Mouse (Mus musculus) adipocyte (in vitro differentiated cells): ENCODE results near the gene Ggta1.
A peak's percentile ranks its signal among the peaks of the same experiment; 100 is the strongest.

Experiments used
- DNase-seq: peaks from one replicate; pipeline ENCODE4 v3.0.0-alpha.2; 2016; ENCODE audit warnings: low spot score

Gene Ggta1

DNA sequence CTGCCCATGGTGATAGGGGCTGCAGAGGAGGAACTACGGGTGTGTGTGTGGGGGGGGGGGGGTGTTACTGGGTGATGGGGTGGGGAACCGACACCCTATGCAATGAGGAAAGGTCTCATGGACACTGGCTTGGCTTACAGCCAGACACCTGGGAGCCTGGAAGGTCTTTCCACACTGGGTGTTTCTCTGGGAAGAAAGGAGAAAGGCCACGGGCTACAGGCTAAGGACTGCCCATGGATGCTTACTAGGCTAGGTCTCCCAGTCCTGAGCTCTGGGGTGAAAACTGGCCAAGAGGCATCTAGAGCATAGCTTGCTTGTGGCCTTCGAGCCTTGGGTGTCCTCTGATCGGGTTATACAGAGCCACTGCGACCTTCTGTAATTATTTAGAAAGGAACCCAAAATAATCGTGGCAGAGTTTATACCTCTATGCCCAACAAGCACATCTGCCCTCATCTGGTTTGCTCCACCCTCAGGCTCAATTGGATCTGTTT lies at the start of gene Ggta1:
TSS of gene Ggta1 (minus strand) at position 441 of the 491 bp plus-strand sequence.
- DNase-seq = peak; percentile 36

DNA sequence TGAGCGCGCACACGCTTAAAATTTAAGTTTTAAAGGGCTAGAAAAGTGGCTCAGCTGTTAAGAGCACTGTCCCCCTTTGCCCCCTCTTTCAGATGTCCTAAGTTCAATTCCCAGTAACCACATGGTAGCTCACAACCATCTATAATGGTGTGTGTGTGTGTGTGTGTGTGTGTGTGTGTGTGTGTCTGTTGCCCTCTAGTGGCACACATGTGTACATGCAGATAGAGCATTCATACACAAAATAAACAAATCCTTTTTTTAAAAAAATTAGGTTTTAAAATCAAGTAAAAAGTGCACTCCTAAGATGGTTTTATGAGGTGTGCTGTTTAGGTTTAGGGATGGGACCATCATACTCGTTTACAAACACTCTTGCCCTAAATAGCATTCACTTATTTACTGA lies 49.2 kb upstream of the Ggta1 start:
- no peak for DNase-seq

DNA sequence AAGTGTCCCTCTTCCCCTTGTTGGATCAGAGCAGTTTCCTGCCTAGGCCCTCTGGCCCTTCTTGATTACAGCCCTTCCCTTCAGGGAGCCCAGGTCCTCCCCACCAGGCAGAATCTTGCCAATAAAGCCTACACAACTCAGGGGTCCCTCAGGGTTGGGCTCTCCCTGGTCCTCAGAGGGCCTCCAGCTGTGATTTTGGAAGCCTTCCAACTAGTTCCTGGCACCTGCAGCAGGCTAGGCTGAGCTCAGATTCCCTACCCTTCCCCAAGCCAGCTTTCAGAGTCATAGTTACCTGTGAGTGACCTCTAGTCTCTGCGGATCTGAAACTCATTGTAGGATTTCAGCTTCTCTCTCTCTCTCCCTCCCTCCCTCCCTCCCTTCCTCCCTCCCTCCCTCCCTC lies 47.9 kb upstream of the Ggta1 start:
- DNase-seq = peak; percentile 53

DNA sequence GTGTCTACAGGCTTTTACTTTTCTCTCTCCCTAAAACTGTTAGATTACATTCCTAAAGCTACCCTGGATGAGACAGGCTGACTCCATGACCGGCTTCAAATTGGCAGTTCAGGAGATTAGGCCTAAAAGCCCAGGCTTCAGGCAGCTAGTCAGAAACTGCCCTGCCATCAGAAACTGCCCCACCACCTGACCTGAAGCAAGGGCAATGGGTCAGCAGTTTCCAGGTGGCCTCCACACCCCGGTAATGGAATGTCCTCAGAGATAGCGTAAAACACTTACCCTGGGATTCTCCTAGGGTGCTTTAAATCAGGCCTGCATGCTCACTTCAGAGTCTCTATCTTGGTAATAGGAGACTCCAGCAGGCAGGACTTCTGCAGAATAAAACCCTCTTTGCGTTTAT lies 46.9 kb upstream of the Ggta1 start:
- DNase-seq = no peak

DNA sequence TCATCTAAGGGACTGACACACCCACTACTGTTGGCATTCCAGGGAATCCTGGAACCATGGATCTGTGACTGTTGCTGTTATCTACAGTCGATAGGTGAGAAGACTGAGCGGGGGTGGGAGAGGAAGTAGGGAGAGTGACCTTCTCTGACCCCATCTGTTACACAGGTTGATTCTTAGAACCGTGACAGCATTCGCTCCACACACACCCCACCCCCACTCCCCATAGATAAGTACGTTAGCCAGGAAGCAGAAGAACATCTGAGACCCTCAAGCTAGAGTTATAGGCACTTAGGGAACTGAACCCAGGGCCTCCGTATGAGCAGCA lies 46.3 kb upstream of the Ggta1 start:
- no peak for DNase-seq

DNA sequence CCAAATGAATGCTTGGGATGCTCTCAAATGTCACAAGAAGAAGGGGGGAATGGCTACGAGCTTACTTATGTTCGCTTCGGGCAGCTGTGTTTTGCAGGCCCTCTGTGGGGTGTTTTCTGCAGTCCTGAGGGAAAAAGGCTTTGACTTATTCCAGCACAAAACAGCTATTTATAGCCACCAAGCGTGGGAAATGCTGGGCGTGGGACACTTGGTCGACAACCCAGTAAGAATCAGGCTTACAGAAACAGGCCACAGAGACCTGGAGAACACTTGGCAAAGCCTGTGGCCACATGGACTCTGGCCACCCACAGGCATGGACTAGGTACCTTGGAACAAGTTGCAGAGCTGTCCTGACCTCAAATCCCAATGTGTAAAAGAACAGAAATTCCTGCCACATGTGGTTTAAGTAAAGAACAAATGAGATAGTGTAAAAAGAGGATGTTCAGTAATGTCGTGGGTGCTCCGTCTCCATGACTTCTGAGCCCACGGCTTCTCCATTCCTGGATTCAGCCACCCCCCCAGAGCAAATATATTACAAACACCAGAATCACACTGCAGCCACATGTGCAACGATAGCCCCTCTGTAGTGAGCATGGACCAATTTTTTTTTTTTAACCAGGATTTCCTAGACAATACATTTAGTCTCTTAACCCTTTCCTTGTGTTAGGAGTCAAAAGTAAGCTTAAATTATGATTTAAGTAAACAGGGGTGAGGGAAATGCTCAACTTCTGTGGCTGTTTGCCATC lies 45.7 kb upstream of the Ggta1 start:
- DNase-seq = peak; percentile 100

DNA sequence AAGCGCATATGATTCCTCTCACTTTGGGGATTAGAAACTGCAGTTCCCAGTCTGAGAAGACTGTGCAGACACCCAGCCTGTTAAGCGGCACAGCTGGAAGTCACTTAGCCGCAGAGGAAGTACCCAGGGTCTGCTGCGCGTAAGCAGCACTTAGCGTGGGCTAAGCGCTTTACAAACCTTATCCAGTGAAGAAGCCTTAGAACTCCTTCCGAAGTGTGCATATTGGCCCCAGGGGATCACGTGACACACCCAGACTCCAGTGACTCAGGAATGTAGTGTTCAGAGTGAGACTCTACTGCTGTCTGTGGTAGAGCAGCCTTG lies 44.1 kb upstream of the Ggta1 start:
- DNase-seq = no peak

DNA sequence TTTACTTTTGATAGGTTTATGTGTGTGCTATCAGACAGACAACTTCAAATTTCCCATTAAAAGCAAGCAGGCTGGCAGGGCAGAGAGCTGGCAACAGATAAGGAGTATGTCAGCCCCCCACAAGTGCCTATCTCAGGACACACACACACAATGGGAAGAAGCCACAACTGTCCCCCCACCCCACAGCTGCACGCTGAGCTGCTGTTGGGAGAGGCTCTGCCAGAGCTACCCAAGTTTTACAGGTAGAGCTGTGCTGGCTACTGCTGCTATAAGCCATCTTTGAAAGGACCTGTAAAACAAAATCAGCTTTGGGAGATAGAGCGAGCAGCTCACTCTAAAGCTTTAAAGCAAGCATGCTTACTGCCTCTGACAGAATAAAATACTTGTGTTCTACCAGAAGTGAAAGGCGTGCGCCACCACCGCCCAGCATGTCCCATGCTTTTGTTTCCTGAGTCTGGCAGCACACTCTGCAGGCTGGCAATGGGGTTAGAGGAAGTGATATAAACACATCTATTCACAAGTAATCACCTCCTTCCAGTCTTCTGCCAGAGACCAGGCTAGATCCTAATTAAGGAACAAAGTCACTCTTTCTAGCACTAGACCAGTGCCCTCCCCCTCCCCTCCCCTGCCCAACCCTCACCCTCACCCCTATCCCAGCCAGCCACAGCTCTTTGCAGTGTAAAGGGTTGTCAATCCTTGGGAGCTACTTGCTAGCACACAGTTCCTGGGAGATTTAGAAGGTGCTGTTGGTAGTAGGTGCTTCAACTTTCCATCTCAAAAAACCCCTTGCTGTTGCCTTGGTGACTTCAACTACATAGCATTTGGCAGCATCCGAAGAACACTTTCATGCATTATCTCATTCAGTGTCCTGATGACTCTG lies 43.5 kb upstream of the Ggta1 start:
- DNase-seq = no peak

DNA sequence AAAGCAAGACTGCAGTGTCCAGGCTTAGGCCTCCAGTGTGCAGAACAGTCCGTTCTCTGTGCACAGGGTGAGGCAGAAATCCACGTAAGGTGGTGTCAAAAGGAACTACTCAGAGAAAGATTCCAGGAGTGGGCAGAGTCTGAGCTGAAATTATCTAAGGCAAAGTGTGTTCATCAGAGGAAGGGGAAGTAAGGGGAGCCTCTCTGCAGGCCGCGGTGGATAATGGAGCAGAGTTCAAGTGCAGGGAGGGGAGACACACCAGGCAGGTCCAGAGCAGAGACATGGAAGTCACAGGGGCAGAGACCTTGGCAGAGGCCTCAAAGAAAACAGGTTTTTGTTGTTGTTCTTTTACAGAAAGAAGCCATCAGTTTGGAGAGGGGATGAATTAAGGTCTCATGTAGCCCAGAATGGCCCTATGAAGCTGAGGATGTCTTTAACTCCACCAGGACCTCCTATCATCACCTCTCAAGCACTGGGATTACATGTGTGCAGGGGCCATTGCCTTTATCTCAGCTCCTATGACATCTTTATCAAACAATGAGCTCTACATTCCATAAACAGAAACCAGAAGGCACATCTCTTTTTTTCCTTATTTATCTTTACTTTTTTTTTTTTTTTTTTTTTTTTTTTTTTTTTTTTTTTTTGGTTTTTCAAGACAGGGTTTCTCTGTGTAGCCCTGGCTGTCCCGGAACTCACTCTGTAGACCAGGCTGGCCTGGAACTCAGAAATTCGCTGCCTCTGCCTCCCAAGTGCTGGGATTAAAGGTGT lies 42.7 kb upstream of the Ggta1 start:
- peak; percentile 32 for DNase-seq

DNA sequence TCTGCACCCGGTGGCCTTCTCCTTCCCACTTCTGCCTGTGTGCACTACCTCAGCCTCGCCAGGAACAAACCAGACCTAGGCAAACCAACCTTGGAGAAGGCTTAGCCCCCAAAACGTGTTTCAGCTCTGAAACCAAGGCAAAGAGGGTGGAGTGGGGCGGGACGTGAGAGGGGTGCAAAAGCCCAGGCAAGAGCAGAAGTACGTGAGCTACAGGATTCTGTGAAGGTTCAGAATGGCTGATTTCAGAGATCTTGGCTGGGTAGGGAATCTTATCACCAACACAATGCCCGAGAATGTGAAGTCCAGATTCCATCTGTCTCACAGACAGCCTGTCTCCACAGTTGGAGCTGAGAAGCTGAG lies 41.4 kb upstream of the Ggta1 start:
- no peak for DNase-seq

DNA sequence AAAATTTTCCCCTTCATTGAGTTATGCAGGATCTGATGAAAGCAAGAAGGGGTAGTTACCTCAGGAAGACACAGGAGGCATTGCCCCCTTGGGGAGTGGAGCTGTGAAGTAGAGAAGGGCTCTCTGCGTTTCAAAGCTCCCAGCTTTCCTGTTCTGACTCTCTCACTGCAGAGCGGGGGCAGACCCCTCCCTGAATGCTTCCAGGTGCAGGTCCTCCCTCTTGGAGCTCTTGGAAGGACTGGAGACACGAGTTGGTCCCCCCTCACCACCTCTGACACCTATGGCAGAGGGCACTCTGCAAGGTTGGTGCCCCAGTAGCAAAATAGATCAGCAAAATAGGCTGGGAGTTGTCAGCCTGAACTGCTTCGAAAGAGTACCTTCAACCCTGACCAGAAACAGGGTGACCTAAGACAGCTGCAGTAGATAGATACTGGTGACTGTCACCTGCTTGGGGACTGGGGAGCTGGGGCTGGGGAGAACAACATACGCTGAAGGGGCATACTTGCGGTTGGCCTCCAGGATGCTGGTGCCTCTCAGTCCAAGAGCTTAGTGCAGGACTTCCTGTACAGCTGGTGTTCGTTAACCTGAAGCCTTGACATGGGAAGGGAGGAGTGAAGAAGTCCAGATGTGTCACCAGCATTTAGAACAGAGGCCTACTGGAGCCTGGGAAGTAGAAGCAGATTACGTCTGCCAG lies 40.8 kb upstream of the Ggta1 start:
- no peak for DNase-seq

DNA sequence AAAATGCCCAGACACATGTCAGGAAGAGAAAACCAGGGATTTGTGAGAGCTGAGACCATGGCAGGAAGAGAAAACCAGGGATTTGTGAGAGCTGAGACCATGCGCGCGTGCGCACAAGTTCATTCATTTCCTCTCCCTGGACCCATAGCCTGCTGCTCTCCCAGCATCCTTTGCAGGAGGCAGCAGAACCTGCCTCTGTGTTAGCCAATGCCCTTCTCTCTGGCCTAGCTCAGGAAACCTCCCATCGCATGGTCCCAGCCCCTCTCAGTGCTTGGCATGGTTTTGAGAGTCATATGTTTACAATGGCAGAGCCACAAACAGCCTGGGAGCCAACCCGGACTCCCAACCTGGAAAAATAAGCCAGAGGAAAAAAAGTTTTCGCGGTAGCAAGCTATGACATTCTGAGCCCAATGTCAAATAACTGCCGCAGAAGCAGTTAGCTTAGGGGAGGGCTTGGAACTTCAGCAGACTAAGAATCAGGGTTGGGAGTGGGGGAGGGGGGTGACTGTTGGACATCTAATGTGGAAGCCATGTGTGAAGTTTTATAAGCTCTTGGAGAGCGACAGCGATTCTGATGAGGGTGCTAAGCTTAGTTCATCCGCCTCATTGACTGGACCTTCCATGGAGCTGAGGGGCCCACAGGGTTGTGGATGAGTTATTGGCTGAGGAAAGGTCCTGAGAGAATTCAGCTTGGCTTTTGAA lies 40.1 kb upstream of the Ggta1 start:
- DNase-seq = no peak

DNA sequence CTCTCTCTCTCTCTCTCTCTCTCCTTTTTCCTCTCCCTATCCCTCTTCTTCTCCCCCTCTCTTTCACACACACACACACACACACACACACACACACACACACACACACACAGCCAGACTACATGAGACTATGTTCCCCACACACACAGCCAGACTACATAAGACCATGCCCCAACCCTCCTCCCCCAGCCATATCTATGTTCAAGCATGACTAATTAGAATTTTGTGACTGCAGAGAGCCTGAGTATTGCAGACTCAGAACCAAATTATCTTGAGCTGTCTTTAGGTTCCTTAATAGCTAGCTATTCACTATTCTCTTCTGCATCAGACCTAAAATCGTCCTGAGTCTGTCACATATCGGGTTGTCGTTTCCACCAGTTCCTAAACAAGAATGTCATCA lies 39.5 kb upstream of the Ggta1 start:
- no peak for DNase-seq

DNA sequence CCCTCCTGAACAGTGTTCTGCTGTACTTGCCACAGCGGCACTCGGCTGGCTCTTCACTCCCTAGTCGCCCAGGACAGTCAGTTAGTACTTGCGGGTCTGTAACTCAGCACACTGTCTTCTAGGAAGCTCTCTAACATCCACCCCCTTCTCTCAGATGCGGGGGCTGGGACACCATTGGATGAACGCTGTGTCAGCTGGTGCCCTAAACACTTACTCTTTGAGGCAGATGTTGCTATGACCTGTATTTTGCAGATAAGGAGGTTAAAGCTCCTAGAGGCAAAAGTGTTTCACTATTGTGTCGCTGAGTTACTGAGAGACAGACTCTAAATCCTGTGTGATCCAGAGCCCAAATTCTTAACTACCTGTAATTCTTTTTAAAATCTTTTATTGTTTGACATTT lies 36.4 kb upstream of the Ggta1 start:
- no peak for DNase-seq

DNA sequence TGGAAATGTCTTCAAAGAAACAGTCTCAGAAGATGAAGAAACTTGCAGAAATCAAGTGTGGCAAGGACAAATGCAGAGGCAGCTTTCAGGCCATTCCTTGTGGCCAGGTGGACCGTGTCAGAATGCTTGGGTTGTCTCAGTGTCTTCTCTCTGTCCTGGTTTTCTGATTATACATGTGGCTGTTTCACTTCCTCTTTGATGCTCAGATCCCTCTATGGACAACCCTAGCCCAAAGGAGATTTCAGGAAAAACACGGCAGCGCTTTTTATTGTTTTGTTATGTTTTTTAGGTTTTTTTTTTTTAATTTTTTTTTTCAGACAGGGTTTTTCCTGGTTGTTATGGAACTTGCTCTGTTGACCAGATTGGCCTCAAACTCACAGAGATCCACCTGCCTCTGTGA lies 35.9 kb upstream of the Ggta1 start:
- DNase-seq = no peak

DNA sequence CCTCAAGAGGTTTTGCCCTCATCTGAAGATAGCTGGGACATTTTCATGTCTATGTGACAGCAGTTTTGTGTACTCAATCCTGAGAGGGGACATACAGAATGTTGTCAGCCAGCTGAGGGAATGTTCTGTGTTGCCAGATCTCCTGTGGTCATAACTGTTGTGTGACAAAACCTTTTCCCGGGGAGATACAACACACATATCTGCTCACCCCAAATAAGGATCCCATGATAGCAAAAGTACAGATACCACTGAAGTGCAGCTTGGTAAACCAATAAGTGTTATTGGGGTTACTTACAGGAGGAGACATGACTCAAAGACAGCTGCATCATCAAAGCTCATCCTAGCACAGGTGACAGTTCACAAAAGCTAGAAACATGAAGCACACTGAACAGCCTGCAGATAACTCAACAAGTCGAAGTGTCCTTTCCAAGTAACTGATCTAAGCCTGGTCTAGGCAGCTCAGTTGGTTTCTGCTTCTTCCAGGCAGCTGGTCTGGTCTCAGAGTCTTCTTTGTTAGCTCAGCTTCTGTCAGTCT lies 34.7 kb upstream of the Ggta1 start:
- DNase-seq = no peak

DNA sequence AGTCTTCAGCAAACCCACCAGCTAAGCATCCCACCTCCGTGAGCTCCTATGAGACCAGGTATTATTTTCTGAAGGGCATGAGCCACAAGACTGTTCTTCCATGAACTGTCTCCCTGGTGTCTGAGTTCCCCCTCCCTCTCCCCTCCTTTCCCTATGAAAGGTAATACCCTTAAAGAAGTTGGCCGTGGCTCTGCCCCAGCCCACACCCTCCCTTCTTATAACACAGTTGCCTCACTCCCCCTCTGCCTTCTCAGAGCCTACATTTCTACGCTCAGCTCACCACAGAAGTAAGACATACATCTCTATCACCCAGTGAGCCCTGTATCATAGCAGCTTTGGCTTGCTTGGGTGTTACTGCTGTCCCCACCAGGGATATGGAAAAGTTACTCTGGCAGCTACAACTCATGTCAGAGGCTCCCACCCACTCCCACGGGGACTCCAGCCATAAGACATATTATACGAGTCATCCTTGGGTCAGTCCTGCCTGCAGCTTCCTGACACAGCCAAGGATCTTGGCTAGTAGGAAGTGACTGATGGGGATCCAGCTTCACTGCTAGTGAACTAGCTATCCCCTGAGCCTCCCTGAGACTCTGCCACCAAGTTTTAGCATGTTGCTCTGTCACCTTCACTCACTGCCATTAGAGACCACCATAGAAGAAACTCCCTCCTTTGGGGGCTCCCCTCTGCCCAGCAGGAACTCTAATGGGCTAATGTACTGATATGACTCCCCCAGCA lies 33.4 kb upstream of the Ggta1 start:
- no peak for DNase-seq

DNA sequence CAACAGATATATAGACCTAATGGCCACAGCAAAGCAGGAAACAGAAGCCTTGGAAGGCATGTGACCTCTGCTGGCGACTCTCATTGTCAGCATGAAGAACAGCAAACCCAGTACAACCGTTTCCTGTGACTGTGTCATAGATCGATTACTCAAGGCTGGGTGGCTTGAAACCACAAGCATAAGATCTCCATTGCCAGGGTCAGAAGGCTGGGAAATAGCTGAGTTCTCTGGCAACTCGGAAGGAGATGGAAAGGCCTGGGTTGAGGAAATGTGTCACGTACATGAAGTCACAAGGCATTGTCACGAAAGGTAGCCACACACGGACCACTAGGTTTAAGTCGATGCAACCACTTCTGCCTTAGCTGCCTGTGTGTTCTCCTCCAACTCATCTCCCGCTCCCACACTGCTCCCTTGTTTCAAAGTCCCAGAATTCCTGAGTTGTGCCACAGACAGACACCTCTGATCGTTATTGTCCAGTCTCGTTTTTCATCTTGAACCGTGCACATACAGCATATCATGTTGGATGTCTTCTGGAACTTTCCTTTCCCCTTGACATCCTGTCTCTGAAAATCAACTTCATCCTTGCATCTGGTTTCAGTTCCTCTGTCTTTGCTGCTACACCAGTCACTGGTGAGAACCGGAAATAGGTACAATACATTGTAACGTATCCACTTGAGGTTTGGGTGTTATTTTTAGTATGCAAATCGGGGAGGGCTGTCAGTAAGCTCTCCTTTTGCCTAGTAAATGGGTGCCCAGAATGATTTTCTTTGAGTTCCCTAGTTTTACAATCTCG lies 32.7 kb upstream of the Ggta1 start:
- peak; percentile 65 for DNase-seq

DNA sequence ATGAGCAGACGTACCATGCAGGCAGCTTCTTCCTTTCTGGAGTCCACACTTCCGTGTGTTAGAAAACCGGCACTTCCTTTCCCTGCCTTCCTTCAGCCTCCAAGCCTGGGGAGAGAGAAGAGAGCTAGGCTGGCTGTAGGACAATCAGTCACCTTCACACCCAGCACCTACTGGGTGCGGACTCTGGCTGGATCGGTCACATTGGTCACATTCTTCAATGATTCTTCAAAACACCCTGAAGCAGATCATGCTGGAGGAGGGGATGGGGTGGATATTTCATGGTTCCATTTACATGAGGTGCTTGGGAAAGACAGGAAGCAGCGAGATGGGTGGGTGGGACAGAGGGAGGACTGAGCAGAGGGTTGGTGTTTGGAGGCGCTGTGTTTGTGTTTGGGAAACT lies 30.5 kb upstream of the Ggta1 start:
- no peak for DNase-seq

DNA sequence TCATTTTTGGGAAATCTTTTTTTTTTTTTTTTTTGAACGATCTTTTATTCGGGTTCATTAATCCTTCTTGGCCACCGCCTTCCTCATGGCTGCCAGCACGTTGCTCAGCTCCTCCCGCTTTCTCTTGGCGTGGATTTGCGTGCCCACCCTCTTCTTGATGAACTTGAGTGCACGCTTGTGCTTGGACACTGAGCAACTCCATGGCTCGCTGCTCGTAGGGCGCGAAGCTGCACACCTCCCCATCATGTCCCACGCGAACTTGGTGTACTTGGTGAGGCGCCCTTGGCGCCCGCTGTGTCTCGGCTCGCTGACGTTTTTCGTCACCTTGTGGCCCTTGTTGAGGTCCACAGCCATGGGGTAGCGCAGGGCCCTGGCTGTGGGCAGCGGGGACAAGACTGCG lies 28.1 kb upstream of the Ggta1 start:
- no peak for DNase-seq
